Mouse (Mus musculus) hindbrain, embryonic 16.5 days (tissue): ENCODE results near the gene Ddx49. TPM values are rescaled to one million over a fixed set of nuclear protein-coding genes. Genes with fewer than 3 reads are reported as not detected.

ENCODE experiments used
- ATAC-seq: fragments of 200-750 bp; cut with Nextera tagmentation; 2 replicates; pipeline ENCODE4 v1.8.0; 2017; ENCODE audit warnings: moderate TSS enrichment, moderate library complexity
- H3K27ac ChIP-seq: fragments of 300-500 bp; sonication (generic); 2 replicates; pipeline ENCODE4 v1.5.1; 2014; ENCODE audit warnings: low read depth, mild to moderate bottlenecking, control low read depth, low read length, moderate library complexity
- H3K27me3 ChIP-seq: fragments of 300-500 bp; sonication (generic); replicated peaks from 2 replicates; pipeline ENCODE4 v1.6.1; 2014; ENCODE audit warnings: low read length; ENCODE audit not compliant: control insufficient read depth, insufficient read depth
- H3K36me3 ChIP-seq: fragments of 300-500 bp; sonication (generic); 2 replicates; pipeline ENCODE4 v1.6.1; 2014; ENCODE audit warnings: mild to moderate bottlenecking, low read length, moderate library complexity, mixed read lengths; ENCODE audit not compliant: control insufficient read depth, insufficient read depth
- H3K4me1 ChIP-seq: fragments of 300-500 bp; sonication (generic); 2 replicates; pipeline ENCODE4 v1.6.1; 2014; ENCODE audit warnings: low read depth, low read length; ENCODE audit not compliant: control insufficient read depth, insufficient read depth
- H3K4me2 ChIP-seq: fragments of 300-500 bp; sonication (generic); 2 replicates; pipeline ENCODE4 v1.6.1; 2014; ENCODE audit warnings: mild to moderate bottlenecking, low read length, control low read depth, moderate library complexity
- H3K4me3 ChIP-seq: fragments of 300-500 bp; sonication (generic); 2 replicates; pipeline ENCODE4 v1.5.1; 2014; ENCODE audit warnings: mild to moderate bottlenecking, low read length, control low read depth, moderate library complexity
- H3K9ac ChIP-seq: fragments of 300-500 bp; sonication (generic); 2 replicates; pipeline ENCODE4 v1.6.1; 2014; ENCODE audit warnings: low read depth, mild to moderate bottlenecking, control low read depth, low read length, moderate library complexity
- H3K9me3 ChIP-seq: fragments of 300-500 bp; sonication (generic); 2 replicates; pipeline ENCODE4 v1.6.1; 2014; ENCODE audit warnings: mild to moderate bottlenecking, low read length, moderate library complexity; ENCODE audit not compliant: control insufficient read depth
- WGBS: fragments of 180-500 bp; shearing (Covaris S2); extraction: QIAGEN DNeasy Blood & Tissue Kit; methylation state at CpG from one replicate; pipeline ENCODE4 v1.1.7; 2014; 5-methylcytosine and 5-hydroxymethylcytosine counted together
- polyA plus RNA-seq: library from polyadenylated mRNA; unstranded; fragments of >200 nt; fragmentation: Nextera tagmentation; extraction: Ambion mirVana; gene quantifications from 2 replicates; pipeline ENCODE4 v1.2.1, GENCODE M21; 2015

Ddx49 gene
- 42.0 and 42.8 TPM in 2 replicates for polyA plus RNA-seq

DNA sequence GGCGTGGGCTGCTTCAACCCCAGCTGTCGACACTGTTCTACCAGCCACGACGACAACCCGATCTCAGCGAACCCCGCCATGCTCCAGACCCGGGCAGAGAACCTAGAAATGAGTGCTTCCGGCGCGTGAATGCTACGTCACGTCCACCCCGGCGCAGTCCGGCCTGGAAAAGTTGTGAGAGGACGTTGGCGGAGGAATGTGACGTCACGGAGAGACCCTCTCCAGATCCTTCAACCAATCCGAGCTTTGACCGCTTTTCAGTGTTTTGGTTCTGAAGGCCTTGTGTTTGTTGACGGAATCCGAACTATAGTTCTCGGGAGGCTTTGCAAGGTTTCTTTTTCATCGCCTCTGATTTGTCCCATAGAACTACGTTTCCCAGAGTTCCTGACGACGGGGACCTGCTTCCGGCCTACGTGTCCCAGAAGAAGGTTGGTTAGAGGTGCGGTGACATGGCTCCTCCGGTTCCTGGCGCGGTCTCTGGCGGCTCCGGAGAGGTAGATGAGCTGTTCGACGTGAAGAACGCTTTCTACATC, at the start of gene Ddx49, which contains the start of gene Cope:
Ddx49 (minus strand) TSS at position 132 of the 533 bp plus-strand sequence.
Cope (plus strand) TSS at position 161 of the 533 bp plus-strand sequence.
- H3K9me3 ChIP-seq, result no peaks in the 10 kb centered on the region
- WGBS, result under 1% methylated on average over 40 of the region's 40 CpGs
- H3K4me3 ChIP-seq, result peak within 1 kb of the TSS; percentile 92
- peaks cover 18% of the 10 kb centered on the region for H3K4me1 ChIP-seq
- H3K36me3 ChIP-seq, result peaks cover 21% of the 10 kb centered on the region
- peak within 1 kb of the TSS; percentile 63 for H3K27ac ChIP-seq
- H3K9ac ChIP-seq, result peak within 1 kb of the TSS; percentile 88
- peak within 1 kb of the TSS; percentile 97 for H3K4me2 ChIP-seq
- ATAC-seq, result peak; percentile 94
- H3K27me3 ChIP-seq, result no peaks in the 10 kb centered on the region

DNA sequence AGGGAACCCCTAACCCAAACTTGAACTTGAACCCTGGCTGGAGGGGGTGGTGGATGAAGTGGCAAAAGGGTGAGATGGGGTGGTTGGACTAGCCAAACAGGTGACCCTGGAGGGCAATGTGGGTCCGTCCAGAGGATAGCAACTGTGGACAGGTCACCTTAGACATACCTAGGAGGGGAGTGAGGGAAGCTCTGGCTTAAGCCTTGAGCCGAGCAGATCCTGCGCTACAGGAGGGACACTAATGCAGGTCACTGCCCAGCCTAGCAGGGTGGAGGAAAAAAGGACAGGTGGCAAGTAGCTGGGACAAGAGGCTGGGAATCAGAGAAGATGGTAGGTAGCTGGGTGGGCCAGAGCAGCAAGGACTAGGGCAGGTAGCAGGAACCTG, 49.7 kb upstream of the Ddx49 start:
- Histone ChIP-seq H3K9me3 (no peaks in the 10 kb centered on the region), H3K27me3 (no peaks in the 10 kb centered on the region), H3K27ac (no peak overlapping the region), H3K4me2 (peak overlapping the region; percentile 100), H3K4me1 (peaks cover 36% of the 10 kb centered on the region), H3K36me3 (peaks cover 2% of the 10 kb centered on the region; the same call in 1 of the 2 replicates), H3K4me3 (peak overlapping the region; percentile 100), H3K9ac (peak overlapping the region; percentile 98)
- no peak for ATAC-seq
- 26% methylated on average over 3 of the region's 3 CpGs for WGBS

DNA sequence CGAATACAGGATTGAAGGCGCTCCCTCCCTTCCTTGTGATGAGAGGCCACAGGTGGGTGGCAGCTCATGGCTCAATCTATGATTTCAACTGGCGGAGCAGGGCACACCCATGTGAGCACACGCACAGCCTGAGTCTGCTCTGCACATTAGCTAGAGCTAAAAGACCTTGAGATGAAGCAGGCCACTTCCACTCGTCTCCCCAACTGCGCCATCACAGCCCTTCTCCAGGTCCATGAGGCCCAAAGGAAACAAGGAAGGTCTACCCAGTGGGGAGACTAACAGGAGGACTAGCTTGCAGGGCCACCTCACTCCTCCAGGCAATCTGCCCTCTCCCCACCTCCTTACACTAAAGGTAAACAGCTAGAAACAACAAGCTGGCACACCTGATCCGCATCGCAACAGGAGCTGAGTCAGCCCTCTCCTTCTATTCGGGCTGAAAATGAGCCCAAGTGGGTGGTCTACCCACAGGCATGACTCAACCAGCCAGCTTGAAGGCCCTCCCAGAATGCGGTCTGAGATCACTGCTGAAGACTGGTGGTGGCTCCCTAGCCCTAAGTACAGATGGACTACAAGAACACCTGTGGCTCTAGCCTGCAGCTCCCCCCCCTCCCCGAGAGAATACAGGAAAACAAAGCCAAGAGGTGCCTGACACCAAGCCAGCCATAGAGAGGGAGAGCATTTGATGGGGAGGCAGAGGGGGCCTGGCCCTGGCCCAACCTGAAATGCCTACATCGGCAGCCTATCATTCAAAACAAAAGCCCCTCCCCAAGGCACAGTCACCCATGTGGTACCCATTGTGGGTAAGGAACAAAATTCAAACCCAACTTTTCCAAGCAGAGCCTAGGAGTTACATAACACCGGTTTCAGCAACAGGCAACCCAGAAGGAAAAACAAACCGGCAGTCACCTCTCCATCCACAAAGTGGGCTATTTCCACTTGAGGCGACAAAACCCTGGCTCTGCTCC, 49.0 kb upstream of the Ddx49 start:
- no peaks in the 10 kb centered on the region for H3K27me3 ChIP-seq
- no peak overlapping the region for H3K27ac ChIP-seq
- peaks cover 2% of the 10 kb centered on the region; the same call in 1 of the 2 replicates for H3K36me3 ChIP-seq
- ATAC-seq, result no peak
- 57% methylated on average over 15 of the region's 15 CpGs for WGBS
- no peaks in the 10 kb centered on the region for H3K9me3 ChIP-seq
- H3K4me3 ChIP-seq, result peak overlapping the region; percentile 100
- H3K4me2 ChIP-seq, result peak overlapping the region; percentile 100
- peaks cover 36% of the 10 kb centered on the region for H3K4me1 ChIP-seq
- peak overlapping the region; percentile 98 for H3K9ac ChIP-seq

DNA sequence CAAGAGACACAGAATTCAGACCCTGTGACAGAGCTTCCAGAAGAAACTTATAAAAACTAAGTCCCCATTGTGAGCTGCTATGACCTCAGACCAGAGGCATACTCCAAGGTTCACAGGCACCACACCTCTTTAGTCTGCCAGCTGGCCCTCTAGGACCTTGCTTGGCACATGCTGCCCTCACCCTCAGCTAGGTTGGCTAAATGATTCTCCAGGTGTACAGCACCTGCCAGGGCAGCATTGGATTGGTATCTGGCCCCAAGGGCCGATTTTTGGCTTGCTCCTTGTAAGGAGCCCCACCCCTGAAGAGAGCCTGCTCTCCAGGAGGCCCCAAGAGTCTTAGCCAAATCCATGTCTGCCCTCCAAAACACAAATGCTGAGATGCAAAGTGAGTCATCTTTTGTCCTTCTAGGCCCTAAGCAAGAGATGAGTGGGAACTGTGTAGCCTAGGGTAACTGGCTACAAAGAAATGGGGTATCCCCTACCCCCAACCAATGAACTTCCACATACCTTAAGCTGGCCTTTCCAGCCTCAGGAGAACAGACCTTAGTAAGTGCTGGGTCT, 45.7 kb upstream of the Ddx49 start:
- no peaks in the 10 kb centered on the region for H3K27me3 ChIP-seq
- H3K4me3 ChIP-seq, result no peak overlapping the region
- H3K27ac ChIP-seq, result no peak overlapping the region
- 80% methylated on average over 1 of the region's 1 CpGs for WGBS
- ATAC-seq, result no peak
- no peaks in the 10 kb centered on the region for H3K9me3 ChIP-seq
- H3K36me3 ChIP-seq, result peaks cover 2% of the 10 kb centered on the region; the same call in 1 of the 2 replicates
- peaks cover 31% of the 10 kb centered on the region for H3K4me1 ChIP-seq
- H3K9ac ChIP-seq, result no peak overlapping the region
- H3K4me2 ChIP-seq, result no peak overlapping the region

DNA sequence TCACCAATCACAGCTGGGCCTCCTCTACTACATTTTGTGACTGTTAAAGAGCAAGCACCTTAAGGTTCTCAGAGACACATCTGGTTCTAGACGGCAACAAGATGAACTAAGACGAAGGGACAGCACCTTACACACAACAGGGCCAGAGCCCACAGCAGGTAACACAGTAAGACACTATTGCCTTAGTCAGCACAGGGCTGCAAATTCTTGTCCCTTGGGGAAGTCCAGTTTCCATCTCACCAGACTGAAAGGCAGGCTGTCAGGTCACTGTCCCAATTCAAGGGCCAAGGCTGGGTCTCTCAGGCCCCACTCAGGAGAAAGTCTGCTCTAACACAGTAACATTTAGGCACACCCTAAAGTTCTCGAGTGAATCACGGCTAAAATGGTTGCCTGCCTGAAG, 45.2 kb upstream of the Ddx49 start:
- no peak overlapping the region for H3K4me2 ChIP-seq
- WGBS, result 85% methylated on average over 4 of the region's 4 CpGs
- no peak for ATAC-seq

DNA sequence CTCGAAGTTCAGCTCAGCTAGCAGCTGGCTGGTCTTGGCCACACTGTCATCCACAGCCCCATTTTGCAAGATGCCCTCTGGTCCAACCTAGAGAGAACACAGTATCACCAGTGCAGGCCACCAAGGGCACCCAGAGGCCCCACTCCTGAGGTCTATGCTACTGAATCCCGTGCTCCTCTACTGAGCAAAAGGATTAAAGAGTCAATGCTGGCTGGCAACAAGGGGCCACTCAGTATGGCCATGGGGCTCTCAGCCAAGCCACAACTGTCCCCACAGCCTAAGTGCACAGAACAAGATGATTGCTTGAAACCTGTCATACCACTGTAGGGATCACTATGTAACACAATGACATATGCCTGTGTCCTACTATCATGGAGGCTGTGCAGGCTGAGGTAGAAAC, 42.0 kb upstream of the Ddx49 start:
- no peak overlapping the region for H3K27ac ChIP-seq
- WGBS, result 89% methylated on average over 2 of the region's 2 CpGs

More for the DNA sequence above, 45.2 kb upstream of the Ddx49 start:
- H3K36me3 ChIP-seq, result peaks cover 2% of the 10 kb centered on the region; the same call in 1 of the 2 replicates
- H3K4me3 ChIP-seq, result no peak overlapping the region
- H3K9ac ChIP-seq, result no peak overlapping the region
- peaks cover 31% of the 10 kb centered on the region for H3K4me1 ChIP-seq
- no peaks in the 10 kb centered on the region for H3K9me3 ChIP-seq
- no peaks in the 10 kb centered on the region for H3K27me3 ChIP-seq
- H3K27ac ChIP-seq, result no peak overlapping the region

DNA sequence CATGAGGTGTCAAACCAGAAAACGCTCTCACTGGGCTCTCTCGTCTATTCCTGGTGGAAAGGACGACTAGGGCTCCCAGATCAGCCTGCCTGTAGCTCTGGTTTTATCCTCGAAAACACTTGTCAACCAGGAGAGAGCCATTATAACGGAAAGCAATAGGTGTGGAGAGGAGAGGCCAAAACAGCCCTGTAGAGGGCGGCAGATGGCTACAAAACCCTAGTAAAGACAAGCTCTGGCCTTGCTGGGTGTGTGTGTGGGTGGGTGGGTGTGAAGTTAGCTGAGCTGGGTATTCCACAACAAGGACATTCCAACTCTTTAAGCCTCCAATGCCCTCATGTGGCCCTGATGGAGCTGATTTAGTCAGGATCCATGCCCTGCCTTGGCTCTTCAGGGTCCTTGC, 41.4 kb upstream of the Ddx49 start:
- Histone ChIP-seq H3K9ac (no peak overlapping the region), H3K27ac (no peak overlapping the region), H3K9me3 (no peaks in the 10 kb centered on the region), H3K4me2 (no peak overlapping the region), H3K4me1 (no peaks in the 10 kb centered on the region), H3K4me3 (no peak overlapping the region), H3K27me3 (no peaks in the 10 kb centered on the region), H3K36me3 (peaks cover 25% of the 10 kb centered on the region)
- WGBS, result 59% methylated on average over 6 of the region's 6 CpGs
- ATAC-seq, result peak; percentile 60; the same call in 1 of the 2 replicates

More for the DNA sequence above, 42.0 kb upstream of the Ddx49 start:
- Histone ChIP-seq H3K4me1 (peaks cover 5% of the 10 kb centered on the region; the same call in 1 of the 2 replicates), H3K36me3 (peaks cover 22% of the 10 kb centered on the region), H3K4me3 (no peak overlapping the region), H3K27me3 (no peaks in the 10 kb centered on the region), H3K4me2 (no peak overlapping the region), H3K9me3 (no peaks in the 10 kb centered on the region), H3K9ac (no peak overlapping the region; the same call in 1 of the 2 replicates)
- ATAC-seq, result no peak

DNA sequence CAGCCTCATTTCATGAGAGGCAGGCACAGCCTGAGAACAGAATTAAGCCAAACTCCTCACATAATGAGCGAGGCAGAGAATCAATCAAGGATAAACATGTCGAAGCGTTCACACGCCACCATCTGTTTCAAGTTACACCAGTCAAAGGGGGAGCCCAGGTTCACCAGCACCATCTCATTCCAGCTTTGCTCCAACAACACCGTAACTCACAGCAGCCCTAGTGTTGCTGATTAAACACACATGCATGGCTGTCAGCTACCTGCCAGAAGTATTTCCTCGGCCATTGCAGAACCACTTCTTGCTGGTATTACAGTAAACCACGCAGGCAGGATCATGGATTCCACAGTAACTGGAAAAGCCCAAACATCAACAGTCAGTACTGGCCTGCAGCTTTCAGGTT, 40.8 kb upstream of the Ddx49 start:
- no peak overlapping the region for H3K4me3 ChIP-seq
- no peak overlapping the region for H3K4me2 ChIP-seq
- no peak overlapping the region for H3K27ac ChIP-seq
- no peaks in the 10 kb centered on the region for H3K9me3 ChIP-seq
- no peaks in the 10 kb centered on the region for H3K27me3 ChIP-seq
- no peak overlapping the region for H3K9ac ChIP-seq
- no peak for ATAC-seq
- no peaks in the 10 kb centered on the region for H3K4me1 ChIP-seq
- 77% methylated on average over 7 of the region's 7 CpGs for WGBS
- H3K36me3 ChIP-seq, result peaks cover 30% of the 10 kb centered on the region

DNA sequence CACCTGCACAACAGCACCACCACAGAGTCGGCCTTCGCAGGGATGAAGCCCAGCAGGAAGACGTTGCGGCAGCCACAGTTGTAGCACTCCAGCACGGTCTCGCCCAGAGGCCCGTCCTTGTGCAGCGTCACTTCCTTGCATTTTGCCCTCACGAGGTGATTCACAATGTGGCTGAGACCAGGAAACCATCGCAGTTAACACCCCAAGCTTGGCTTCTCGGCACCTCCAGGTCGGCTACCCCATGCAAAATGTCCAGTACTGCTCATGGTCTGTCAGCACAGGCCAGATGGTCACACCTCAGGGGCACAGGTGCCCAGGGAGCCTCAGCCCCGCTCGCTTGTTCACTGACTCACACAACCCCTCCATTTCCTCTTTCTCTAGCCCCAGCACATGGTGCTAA, 39.7 kb upstream of the Ddx49 start:
- WGBS, result 93% methylated on average over 14 of the region's 14 CpGs

More for the DNA sequence above, 39.7 kb upstream of the Ddx49 start:
- H3K27me3 ChIP-seq, result no peaks in the 10 kb centered on the region
- no peak overlapping the region for H3K4me2 ChIP-seq
- no peak overlapping the region for H3K4me3 ChIP-seq
- no peak for ATAC-seq
- H3K27ac ChIP-seq, result no peak overlapping the region
- no peaks in the 10 kb centered on the region for H3K9me3 ChIP-seq
- no peaks in the 10 kb centered on the region for H3K4me1 ChIP-seq
- no peak overlapping the region for H3K9ac ChIP-seq
- peaks cover 41% of the 10 kb centered on the region for H3K36me3 ChIP-seq
